Mouse (Mus musculus): Measurements from ENCODE around the gene Tbc1d17.

Tbc1d17 gene

DNA sequence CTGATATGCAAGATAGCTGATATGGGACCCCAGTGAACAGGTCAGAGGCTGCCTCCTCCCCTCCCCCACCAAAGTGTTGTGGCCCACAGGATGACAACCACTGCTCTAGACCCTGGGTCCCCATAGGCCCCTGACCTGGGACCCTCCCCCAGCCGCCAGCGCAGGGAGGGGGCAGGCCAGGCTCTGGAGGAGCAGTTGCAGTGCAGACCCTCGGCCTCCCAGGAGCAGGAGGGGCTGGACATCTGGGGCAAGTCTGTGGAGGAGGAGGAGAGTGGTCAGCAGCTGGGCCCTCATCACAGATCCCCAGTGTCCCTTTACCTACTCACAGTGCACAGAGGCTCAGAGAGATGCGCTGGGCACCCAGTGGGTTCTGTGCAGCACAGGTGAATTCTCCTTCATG is 58.8 kb downstream of the Tbc1d17 start:
- no peak for DNase-seq (ENCODE audit: extremely low read depth, low read depth)

GRCm38 (mm10) chr7:44789531-44789930 is 59.3 kb downstream of the Tbc1d17 start:
- no peak for DNase-seq (ENCODE audit: extremely low read depth, low read depth)

Measured in MEL-GATA-1-ER (cell line).